Mouse (Mus musculus) spleen, postnatal 36 days (tissue): ENCODE measurements around the gene Foxp4.
A peak's percentile ranks its signal among the peaks of the same experiment; 100 is the strongest.

Experiments
- DNase-seq, 2 experiments: peaks; one replicate each; pipeline ENCODE4 v3.0.0; 2022; ENCODE audit warnings: low spot score in 2 of 2, mixed read lengths in 1 of 2

Foxp4 gene

DNA sequence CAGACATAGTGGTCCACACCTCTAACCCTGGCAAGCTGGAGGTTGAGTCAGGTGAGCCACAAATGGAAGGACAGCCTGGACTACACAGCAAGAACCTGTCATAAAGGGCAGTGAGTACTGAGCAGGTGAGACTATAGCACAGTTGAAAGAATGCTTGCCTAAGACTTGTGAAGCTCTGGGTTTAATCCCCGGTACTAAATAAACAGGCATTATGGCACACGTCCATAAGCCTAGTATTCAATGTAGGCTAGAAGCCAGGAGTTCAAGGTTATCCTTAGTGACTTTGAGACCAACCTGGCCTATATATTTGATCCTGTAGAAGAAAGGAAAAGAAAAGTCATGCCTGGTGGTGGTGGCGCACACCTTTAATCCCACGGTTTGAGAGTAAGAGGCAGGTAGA, 12.1 kb upstream of the Foxp4 start:
- DNase-seq: no peak

DNA sequence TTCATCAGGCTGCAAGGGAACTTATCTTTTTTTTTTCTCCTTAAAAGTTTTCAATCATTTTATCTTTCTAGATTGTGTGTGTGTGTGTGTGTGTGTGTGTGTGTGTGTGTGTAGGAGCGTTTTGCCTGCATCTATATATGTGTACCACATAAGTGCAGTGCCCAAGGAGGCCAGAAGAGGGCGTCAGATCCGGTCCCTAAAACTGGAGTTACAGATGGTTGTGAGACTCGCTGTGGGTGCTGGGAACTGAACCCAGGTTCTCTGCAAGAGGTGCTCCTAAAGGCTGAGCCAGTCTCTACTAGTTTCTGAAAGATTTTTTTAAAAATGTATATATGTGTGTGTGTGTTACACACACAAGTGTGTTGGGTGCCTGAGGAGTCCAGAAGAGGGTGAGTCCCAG, 5.0 kb upstream of the Foxp4 start:
- no peak for DNase-seq

DNA sequence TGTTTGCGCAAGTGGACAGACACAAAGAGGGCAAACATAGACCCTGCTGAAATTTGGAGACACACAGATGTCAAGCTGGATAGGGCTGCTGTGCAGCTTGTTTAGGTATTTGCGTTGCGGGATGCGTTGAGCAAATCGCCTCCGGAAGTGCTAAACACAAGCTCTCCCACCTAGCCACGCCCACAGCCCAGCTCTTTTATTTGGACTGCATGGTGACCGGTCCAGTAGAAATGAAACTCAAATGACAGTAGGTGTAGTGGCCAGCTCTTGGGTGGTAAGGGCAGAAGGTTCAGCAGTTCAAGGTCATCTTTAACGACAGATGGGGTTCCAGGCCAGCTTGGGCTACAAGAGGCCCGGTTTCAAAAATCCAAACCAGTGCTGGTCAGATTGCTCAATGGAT, 1.5 kb upstream of the Foxp4 start:
- DNase-seq: no peak

DNA sequence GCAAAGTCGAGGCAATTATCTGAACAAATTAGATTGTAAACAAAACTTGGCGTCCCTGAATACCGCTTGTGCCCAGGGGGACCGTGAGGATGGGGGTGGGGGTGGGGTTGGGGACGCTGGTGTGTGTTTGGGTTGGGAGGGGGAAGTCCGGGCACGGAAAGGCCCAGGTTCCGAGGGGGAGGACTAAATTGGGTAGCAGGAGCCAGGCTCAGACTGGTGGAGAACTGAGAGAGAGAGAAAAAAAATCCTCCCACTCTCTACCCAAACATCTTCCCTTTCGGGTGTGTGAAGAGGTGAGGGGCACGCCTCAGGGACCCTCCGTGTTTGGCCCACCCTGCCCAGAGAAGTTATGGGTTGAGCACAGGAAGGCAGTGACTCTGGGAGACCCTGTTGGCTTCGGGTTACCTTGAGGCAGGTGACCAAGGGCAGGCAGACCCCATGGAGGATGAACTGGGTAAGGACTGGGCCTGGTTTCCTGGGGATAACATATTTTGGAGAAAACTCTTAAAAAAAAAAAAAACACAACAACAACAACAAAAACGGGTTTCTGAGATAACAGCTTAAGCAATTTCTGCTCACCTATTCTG, 988 bp upstream of the Foxp4 start:
- no peak for DNase-seq

DNA sequence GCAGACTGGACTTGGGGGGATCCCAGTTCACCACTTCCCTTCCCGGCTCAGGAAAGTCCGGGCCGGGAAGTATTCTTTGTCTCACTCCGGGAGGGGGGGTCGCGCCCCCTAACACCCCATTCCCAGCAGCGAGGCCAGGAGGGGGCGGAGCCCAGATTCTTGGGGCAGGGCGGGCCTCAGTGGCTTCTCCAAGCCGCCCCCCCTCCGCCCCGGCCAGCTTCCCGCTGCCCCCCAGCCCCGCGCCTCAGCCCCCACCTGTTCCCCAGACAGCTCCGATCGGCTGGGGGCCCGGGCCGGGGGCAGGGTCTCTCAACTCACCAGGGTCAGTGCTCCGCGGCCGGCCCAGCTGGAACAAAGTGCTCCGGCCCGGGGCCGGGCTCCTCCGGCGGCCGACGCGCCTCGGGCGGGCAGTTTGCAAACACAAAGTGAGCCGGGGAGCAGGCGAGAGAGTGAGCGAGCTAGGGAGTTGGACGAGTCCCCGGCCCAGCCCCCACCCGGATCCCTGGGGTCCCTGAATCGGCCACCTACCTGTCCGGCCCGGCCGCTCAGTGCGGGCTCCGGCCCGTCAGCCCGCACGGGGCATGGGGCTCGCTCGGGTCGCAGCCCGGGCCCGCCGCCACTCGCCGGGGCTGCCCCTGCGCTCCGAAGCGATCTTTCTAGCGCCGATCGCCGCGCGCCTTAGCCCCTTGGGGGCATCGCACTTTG, 615 bp downstream of the Foxp4 start:
- peak; percentile 36 to 50 for DNase-seq

DNA sequence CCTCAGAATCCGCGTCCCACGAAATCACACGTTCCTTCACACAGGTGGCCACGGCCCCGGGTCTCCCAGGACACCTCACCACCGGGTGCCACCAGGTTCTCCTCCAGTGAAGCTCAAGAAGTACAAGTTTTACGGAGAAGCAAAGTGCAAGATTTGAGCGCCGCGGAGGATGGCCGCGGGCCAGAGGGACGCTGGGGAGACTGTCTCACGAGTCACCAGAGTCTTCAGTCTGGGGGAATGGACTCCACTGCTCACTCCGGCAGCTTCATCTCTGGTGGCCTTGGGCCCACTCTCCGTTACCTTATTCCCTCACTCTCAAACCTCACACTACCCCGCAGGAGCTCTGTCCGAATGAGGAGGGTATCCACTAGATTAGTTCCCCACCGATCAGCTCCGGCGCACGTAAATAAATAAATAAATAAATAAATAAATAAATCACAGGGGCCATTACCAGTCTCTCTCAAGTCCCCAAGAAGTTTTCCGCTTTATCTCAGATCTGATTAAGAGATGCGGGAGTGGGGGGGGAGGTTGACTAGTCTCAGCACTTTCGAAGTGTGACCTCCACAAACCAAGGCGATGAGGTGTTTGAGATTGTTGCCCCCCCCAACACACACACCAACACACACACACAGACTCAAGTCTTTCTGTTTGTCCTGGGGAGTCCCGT, 1.3 kb downstream of the Foxp4 start:
- DNase-seq: peak in 1 of 2 experiments; percentile 20

DNA sequence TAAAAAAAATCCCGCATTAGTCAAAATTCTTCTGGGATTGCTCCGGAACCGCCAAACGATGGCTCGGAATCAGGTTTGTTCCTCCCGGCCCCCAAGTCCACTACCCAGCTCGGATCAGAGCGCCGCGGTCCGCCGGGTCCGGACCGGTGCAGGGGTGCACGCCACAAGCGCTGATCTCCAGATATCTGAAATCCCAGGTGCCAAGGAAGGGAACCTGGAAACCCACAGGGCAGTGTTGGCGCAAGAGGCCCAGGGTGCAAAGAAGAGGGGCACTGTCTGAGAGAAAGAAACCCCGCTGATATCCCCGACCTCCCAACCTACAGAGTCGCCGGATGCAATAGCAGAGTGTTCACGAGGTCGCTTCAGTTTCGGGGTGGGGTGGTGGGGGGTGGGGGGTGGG, 1.9 kb downstream of the Foxp4 start:
- DNase-seq: no peak

DNA sequence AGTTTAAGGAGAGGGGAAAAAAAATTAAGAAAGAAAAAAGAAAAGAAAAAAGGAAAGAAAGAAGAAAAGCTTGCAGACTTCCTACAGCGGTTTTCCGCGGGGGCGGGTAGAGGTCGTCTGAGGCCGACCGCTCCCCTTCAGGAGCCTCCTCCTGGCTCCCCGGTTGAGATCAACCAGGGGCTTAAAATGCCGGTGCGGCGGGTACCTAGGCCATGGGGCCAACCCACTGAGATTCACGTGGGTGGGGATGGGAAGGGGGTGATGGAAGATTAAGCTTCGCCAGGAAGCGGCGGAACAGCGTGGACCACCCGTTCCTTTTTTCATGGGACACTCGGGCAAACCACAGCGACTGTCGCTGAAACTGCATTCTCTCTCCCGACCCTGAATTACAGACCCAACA, 2.3 kb downstream of the Foxp4 start:
- no peak for DNase-seq

DNA sequence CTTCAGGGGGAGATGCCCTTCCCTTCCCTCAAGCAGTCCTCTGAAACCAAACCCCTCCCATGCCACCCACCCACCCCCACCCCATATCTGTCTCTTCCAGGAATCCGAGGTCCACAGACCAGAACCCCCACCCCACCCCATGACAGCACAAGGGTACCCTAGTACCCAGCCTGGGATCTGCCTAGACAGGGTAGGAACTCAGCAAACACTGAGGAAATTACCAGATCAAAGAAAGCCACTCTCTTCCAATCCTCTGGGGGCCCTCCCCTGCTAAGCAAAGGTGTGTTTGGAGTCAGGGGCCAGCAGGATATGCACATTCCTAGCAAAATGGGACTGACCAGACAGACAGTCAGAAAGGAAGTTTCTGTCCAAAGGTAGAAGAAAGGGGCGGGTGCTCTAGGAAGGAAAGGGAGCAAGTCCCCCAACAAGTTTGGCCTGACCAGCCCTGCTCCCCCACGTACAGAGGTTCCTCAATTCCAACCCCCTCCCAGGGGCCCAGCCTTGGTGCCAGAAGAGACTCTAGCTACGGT, 3.2 kb downstream of the Foxp4 start:
- no peak for DNase-seq

DNA sequence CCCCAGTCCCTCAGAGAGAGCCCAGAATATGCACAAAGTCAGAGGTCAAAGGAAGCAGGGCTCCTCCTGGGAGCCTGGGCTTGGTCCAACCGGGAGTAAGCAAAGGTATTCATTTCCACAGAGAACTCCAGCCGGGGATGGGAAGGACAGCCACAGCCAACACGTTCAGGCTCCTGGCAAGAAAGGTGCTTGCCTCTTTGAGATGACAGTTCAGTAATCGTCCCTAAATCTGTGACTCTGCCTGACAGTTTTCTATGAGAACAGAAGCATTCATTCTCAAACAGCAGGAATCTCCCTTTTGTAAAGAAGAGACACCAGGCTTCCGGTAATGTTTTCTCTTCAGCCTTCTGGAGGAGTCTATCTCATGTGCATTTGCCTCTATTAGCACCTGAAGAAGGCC, 4.6 kb downstream of the Foxp4 start:
- no peak for DNase-seq

DNA sequence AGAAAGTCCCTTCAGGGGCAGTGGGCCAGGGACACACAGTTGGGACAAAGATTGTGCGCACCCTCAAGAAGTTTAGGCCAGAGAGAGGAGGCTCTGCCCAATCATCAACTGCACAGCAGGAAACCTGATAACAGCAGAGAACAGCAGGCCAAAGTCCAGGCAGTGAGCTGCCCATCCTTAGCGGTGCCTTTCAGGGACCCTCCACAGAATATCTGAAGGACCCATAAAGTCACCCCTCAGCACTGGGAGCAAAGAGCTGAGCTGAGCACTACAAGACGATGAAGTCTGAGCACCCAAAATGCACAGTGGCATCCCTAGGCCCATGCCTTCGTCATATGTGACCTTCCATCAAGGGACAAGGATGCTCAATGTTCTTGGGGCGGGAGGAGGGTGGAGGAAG, 6.5 kb downstream of the Foxp4 start:
- DNase-seq: no peak

DNA sequence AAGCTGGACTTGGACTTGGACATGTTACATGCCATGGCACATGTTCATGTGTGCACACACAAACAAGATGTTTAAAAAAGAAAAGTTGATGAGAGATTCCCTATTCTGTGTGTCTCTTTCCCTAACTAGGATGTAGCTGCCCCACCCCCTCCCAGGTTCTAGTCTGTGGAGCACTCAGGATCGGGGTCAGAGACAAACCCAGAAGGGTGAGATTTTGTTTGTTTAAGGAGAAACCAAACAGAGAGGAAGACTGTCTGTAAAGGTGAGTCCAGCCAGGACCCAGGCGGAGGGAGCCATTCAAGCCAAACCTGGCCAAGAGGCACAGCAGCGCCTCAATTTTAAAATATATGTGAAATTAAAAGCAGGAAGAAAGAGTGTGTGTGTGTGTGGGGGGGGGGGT, 7.2 kb downstream of the Foxp4 start:
- DNase-seq: no peak

DNA sequence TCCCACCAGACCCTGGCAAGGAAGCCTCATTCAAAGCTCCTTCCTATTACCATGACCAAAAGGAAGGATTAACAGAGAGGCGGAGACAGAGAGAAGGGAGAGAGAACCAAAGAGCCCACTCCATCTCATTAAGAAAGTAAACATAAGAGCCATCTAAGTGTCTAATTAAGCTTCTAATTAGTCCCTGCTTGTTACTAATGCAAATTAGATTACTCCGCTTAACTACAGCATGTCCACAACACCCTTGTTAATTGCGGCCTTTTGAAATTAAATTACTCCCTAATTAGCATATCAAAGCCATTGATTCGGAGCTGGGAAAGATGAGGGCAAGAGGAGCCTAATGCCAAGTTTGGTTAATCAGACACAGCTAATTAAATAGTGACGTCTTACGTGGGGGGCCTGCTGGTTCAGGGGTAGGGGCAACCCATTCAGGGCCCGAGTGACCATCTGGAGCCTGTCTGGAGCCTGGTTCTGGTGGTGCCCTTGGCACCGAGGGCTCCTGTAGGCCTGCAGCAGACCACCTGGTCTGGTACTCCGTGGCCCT, 9.7 kb downstream of the Foxp4 start:
- DNase-seq: no peak

DNA sequence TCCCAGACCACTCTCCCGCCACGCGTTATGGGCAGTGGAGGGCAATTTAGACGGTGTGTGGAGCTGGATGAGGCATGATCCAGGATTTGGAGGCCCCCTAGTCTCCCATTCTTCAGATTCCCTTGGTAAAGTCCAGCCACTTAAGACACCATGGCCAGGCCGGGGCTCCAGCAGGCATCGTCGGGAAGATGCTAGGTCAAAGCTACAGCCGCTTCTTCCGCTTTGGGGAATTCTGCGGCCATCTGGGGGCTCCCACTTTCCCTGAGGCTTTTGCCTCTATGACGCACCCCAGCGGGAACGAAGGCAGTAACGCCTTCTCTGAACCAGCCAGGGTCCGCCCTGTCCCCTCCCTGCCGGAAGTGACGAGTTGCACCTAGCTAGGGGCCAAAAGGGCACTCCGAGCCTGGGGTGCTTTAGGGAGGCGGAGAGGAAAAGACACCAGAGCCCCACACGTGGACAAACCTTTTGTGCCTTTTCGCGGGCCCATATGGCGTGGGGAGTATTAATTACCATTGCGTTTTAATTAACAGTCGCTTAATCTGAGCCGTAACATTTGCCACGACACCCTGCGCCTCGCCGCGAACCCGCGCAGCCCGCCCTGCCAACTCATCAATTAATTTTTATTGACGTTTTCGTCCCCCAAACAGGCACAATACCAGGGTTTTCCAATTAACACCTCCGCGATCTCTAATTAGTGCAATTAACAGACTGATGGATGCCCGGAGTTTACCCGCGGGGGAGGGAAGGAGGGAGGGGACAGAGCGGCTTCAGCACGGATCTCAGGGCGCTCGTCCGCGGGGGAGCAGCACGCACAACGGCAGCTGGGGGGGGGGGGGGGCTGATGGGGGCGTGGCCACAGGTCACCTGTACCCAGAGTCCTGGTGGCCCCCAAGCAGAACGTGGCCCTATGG, 15.1 kb downstream of the Foxp4 start:
- DNase-seq: peak; percentile 71 to 74

DNA sequence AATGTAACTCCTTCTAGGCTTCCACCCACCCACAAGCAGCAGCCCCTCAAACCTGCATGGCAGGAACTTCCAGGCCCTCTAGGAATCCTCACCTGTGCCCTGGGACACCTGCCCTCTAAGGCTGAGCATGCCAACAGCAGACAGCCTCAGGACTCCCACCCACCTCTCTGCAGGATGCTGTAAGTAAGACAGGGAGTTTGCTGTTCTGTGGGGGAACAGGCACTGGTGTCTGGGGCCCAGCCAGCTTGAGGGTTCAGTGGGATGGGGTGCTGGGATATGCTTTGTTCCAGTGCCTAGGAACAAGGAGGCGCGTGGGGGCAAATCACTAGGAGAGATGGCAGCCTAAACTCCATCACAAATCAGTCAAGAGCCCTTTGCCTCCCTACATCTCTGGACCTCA, 16.4 kb downstream of the Foxp4 start:
- DNase-seq: no peak

DNA sequence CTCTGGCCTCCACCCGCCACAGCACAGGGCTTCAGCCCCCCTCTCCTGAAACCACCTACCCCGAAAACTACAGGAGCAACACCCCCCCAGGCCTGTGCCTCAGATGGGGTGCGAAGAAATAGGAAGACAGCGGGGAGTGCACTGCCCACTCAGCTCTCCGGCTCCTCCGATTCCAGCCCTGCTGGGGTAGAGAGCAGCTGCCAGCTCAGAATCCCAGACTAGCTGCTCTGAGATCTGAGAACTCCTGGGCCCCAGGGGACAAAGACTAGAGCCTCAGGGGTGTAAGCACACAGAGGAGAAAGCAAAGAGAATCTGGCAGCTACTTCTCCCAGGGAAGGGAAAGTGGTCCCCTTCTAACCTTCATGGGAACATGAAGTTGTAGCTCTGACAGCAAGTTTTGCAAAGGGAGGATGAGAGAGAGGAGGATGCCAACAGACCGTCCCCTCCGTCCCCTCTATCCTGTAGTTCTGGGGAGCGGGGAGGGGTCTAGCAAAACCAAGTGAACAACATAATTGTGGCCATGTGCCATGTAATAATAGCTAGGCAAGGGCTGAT, 17.0 kb downstream of the Foxp4 start:
- no peak for DNase-seq

DNA sequence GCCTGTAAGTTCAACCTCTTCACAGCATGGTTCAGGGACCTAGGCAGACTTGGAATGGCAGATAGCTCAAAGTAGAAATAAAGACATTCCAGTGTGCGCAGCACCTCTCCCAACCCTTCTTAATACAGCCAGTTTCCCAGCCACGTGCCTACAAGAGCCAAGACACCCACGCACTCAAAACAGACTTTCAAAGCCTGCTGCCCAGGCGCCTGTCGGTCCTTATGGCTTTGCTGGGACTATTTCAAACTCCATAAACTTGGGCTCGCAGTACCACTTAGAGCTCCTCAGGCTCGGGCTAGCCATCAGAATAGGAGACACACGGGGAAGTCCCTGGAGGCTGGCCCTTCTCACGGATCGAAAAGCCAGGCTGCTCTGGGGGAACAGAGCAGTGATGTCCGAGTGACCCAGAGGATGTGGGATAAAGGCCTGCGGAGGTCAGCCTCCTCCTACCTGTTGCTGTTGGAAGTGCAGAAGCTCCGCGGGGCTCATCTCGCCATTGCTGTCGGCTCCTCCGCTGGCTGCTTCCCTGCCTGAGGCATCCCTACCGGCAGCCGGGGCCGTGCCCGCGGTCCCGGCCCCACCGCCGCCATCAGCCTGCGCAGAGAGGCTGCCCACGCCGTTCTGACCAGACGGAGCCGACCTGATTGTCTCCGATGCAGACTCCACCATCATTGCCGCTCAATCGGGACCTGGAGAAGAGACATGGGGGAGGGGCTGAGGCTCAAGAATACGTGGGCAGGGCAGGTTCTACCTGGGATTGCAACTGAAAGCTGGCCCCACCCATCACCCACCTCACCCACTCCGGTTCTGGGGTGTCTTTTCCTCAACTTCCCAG, 20.4 kb downstream of the Foxp4 start:
- DNase-seq: no peak

DNA sequence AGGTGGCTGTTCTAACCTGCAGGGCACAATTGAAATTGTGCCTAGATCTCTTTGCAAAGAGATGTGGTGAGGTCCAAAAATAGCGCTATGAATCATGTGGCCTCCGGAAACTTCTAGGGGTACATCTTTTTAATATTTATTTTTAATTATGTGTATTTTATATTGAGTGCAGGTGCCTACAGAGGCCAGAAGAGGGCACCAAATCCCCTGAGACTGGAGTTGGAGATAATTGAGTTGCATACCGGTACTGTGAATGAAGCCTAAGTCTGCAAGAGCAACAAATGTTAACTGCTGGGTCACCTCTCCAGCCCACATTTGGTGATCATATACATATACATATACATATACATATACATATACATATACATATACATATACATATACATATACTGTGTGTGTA, 22.7 kb downstream of the Foxp4 start:
- no peak for DNase-seq

DNA sequence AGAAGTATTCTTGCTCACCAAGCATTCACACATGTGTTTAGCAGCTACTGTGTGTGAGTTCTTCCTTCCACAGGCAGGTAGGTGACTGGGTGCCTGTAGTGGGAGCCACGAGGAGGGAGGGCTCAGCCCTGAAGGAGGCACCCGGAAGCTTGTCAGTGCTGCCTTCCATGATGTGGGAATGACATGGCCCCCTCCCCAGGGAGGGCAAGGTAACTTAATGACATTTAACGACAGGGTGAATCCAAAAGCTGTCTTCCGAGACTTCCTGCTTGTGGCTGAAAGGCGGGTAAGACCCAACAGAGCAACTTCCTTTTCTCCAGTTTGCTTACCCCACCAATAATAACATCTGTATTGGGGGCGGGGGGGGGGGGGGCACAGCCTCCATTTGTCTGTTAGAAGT, 23.7 kb downstream of the Foxp4 start:
- DNase-seq: peak in 1 of 2 experiments; percentile 36

DNA sequence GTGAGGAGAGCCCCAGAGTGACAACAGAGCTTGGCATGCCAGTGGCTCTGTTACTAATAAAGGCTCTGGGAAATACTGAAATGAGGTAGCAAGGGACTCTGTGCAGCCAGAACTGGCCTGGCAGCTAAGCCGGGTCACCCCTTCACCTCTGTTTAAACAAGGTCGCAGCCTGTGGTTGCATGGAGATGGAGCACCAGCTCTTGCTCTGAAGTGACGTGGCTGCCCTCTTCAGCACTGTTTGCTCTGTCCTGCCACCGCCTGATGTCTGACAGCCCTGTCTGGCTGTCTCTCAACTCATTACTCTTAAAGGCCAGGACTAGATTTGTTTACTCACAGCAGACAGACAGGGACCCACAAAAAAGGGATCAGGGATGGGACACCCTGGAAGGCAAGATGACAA, 25.3 kb downstream of the Foxp4 start:
- DNase-seq: no peak
